Mouse (Mus musculus): ENCODE measurements around the gene Sipa1l3.

The Sipa1l3 gene

DNA sequence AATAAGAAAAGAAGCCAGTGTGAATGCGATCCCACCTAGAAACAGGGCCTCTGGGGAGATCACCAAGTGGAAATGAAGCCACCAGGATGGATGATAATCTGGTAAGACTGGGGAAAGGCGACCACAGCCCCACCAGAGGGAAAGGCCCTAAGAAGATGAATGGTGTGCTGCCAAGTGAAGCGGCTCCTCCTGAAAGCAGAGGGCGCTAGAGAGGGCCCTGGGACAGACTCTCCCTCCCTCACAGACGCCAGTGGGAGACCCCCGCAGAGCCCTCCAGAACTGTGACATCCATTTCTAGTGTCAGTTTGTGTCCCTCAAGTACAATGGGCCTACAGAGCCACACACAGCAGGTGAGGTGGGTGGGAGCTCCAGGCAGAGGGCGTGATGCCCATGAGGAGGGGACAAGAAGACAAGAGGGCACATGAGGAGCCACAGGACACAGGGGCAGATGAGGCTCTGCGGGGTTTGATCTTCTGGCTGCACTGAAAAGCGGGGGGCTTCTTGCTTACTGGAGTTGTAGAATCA lies 181.6 kb downstream of the Sipa1l3 start:
- no peak for DNase-seq (ENCODE audit: low read depth, low spot score)

DNA sequence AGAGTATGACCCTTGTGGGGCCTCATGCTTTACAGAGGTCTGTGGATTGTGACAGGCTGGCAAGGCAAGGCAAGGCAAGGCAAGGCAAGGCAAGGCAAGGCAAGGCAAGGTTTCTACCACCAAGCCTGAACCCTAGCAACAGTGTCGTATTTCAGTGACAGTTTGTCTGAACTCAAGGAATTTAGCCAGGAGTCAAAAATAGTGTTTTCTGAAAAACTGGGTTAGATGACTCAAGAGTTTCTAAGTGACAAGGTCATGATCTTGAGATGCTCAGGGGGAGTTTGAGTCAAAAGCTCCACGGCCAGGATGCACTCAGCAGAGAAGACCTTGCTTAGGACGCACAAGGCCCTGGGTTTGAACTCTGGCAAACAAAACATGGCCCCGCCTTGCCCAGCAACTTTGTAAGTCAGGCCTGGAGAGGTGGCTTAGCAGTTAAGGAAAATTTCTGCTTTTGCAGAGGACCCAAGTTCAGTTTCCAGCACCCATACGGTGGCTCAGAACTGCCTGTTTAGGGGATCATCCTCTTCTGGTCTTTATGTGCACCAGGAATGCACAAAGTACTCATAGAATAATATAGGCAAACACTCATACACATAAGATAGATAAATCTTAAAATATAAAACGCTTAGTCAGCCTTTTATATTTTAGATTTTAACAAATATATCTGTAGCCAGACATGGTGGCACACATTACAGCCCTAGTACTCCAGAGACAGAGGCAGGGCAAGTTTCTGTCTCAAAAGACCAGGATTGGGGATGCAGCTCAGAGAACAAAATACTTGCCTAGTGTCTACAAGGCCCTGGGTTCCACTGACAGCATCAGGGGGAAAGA lies 182.4 kb downstream of the Sipa1l3 start:
- no peak for DNase-seq (ENCODE audit: low read depth, low spot score)

DNA sequence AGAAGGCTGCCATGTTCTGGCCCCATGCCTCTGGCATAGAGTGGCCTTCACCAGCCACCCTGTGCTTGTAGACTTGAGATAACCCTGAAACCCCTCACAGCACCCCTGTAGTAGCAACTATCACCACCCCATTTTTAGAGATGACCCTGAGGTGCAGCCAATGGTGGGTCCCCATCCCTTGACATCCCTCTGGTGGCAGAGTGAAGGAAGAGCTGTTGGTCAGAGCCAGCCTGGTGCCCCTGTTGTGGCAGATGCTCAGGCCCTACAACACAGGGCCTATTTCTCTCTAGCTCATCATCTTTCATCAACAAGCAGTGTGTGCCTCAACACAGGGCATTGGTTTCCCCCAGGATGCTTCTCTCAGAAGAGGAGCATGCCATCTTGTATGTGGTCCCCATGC lies 183.2 kb downstream of the Sipa1l3 start:
- no peak for DNase-seq (ENCODE audit: low read depth, low spot score)

DNA sequence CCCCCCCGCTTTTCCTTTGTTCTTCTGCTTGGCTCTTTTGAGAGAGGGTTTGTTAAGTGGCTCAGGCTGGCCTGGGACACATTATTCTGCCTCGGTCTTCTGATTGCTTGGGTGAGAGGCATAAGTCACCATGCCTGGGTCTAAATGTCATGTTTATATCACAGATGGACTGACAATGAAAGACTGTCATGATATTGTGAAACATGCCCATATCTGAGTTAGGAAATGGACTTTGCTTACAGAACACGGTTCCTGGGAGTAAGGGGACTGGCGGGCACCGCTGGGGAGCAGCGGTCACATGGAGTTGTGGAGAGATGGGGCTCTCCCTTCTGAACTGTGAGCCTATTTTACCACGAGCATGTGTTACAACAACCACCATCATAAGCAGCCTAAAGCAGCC lies 184.3 kb downstream of the Sipa1l3 start:
- no peak for DNase-seq (ENCODE audit: low read depth, low spot score)

DNA sequence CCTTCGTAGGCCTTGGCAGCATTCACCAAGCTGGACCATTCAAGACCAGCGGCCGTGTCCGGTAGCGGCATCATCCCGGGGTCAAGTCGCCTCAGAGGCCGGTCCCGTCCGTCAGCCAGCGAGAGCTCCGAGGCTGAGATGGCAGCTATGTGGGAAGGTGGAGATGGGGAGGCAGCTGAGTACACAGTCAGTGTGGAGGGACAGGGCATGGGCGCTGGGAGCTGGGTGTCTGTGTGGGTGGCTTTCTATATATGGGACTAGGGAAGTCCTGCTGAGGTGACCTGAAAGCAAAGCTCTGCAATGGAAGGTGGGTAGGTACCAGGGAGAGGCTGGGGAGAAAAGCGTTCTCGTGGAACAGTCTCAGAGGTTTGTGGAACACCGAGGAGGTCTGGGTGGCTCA lies 189.5 kb downstream of the Sipa1l3 start:
- DNase-seq (ENCODE audit: low read depth, low spot score), result no peak

DNA sequence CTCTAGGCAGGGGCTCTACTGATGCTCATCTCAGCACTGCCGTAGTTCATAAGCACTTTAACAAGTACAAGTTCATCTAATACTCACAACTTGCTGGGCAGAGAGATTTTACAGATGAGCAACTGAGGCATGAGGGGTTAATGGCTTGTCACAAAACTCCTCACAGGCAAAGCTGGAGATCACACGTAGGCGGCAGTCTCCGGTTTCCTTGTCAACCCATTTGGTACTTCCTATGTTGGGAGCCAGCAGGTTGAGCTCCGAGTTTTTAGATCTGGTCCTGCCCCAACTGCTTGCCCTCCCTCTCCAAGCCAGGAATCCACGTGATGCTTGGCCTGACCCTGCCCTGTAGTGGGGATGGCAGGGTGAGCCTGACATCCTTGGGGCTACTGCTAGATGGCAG lies 191.4 kb downstream of the Sipa1l3 start:
- DNase-seq (ENCODE audit: low read depth, low spot score), result no peak

DNA sequence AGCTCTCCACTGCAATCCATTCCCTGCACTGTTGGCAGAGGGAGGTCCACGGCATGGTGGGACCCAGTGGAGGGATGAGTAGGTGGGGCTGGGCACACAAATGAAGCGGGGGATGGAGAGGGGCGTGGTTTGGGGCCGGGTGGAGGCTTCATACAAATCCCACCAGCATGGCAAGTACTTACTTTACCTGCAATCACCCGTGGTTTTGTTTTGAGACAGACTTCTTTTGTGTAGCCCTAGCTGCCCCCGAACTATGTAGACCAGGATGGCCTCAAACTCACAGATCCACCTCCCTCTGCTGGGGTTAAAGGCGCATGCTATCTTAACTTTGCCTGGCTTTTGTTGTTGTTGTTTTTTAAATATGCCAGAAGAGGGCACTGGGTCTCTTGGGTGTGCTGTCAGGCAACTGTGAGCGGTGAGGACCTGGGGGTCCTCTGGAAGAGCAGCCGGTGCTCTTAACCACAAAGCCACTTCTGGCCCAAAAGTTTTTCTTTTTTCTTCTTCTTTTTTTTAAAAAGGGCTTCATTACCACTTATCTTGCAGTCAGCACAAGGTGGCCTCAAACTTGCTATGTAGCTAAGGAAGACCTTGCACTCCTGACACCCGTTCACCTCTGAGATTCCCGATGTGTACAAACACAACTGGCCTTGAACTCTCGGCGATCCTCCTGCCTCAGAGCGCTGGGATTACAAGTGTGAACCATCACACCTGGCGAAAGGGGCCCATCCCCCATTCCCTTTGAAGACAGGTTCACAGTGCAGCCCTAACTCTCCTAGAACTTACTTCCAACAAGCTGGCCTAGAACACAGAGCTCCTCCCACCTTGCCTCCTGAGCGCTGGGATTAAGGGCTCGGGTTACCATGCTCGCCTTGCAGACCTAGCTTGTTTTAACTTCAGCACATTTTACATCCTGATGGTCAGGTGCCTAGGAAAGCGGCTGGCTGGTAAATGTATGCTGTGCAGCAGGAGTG lies 198.8 kb downstream of the Sipa1l3 start:
- DNase-seq (ENCODE audit: low read depth, low spot score), result no peak

GRCm38 (mm10) chr7:29318115-29318911 lies 200.1 kb downstream of the Sipa1l3 start:
- DNase-seq (ENCODE audit: low read depth, low spot score), result no peak

- DNase-seq (ENCODE audit: low read depth, low spot score), result no peak
Measured at GRCm38 (mm10) chr7:29317558-29317957, 200.9 kb downstream of the Sipa1l3 start.

GRCm38 (mm10) chr7:29316976-29317375 lies 201.5 kb downstream of the Sipa1l3 start:
- no peak for DNase-seq (ENCODE audit: low read depth, low spot score)

- no peak for DNase-seq (ENCODE audit: low read depth, low spot score)
Measured at GRCm38 (mm10) chr7:29316137-29316734, 202.2 kb downstream of the Sipa1l3 start.

- no peak for DNase-seq (ENCODE audit: low read depth, low spot score)
Measured at GRCm38 (mm10) chr7:29314844-29315628, 203.4 kb downstream of the Sipa1l3 start.

DNA sequence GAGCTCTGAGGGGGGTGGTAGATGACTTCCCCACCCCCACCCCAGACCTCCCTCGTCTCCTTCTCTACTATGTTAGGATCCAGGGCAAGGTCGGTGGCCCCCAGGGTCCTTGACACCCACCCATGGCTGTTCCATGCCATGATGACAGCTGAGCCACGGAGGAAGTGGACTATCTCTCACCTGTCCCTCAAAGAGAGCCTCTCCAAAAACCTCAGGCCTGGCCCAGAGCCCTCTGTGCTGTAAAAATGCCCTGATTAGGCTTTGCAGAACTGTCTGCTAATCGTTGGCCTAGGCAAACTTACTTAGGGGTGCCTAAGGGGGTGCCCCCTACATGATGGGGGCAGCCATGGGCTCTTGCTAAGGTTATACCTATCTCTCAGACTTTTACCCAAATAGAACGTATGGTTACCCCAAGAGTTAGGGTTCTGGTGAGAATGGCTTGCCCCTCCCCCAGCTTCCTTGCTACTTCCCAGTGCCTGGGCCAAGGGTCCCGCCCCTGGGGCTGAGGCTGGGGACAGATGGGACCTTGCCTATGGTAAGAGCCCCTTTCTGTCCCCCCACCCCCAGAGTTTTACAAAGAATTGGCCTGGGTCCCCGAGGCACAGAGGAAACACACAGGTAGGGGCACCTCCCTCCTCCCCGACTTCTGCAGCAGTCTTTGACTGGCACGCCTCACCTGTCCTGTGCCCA lies 204.7 kb downstream of the Sipa1l3 start:
- DNase-seq (ENCODE audit: low read depth, low spot score), result no peak

GRCm38 (mm10) chr7:29313051-29313450 lies 205.4 kb downstream of the Sipa1l3 start:
- no peak for DNase-seq (ENCODE audit: low read depth, low spot score)

DNA sequence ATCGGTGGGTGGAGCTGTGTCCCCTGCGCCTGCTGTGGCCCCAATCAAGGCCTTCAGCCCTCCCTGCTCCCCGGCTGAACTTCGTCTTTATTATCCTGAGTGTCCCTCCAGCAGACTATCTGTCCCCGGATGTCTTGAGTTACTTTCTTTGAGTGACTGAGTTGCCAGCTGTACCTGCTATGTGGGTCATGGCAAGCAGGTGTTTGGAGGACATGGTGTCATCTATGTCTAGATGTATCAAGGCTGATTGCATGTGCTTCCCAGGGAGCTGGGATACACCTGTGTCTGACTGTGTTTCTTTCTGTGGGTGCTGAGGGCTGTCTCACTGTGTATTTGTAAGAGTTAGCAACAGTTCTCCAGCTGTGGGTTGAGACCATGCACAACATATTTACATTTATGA lies 208.7 kb downstream of the Sipa1l3 start:
- peak; percentile 48 for DNase-seq (ENCODE audit: low read depth, low spot score)

DNA sequence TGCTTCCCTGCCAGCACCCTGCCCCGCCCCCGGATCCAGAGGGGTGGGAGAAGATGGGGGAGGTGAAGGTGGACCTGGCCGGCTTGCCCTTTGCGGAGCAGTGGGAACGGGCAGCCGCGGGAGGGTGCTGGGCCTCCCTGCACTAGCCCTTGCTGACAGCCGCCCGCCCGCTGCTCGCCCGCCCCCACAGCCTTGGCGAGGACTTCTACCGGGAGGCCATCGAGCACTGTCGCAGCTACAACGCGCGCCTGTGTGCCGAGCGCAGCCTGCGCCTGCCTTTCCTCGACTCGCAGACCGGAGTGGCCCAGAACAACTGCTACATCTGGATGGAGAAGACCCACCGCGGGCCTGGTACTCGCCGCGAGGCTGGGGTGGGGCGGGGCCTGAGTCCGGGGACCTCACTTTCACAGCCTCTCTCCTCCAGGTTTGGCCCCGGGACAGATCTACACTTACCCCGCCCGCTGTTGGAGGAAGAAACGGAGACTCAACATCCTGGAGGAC lies 209.2 kb downstream of the Sipa1l3 start:
- DNase-seq (ENCODE audit: low read depth, low spot score), result no peak

DNA sequence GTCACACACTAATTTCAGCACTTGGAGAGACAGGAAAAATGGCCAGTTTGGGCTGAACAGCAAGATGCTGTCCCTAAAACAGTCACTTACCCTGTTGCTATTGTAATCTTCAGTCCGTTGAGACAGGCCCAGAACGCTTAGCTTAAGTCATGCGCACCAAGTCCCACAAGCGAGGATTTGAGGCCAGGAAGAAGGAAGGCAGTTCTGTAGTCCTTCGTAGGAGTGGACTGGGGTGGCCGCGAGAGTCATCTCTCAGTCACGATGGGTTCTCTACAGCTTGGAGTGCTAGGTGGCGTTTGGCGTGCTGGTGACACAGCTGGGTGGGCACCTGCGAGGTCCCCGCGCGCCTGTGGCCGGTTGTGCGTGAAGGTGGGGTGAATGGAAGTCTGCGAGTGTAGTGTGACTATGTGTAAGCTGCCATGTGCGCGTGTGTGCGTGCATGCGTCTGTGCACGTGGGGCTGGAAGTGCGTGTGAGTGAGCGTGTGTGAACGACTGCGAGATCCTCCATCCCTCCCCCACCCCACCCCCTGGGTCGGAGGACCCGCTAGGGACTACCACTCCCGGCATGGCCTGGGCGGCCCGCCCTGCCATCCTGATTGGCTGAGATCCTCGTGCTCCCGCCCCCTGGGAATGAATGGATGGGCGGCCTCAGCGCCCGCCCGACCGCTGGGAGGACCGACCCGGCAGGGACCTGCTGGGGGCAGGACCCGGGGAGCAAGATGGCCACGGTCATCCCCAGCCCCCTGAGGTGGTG lies 210.9 kb downstream of the Sipa1l3 start:
- DNase-seq (ENCODE audit: low read depth, low spot score), result peak; percentile 72

- DNase-seq (ENCODE audit: low read depth, low spot score), result no peak
Measured at GRCm38 (mm10) chr7:29306619-29307018, 211.8 kb downstream of the Sipa1l3 start.

DNA sequence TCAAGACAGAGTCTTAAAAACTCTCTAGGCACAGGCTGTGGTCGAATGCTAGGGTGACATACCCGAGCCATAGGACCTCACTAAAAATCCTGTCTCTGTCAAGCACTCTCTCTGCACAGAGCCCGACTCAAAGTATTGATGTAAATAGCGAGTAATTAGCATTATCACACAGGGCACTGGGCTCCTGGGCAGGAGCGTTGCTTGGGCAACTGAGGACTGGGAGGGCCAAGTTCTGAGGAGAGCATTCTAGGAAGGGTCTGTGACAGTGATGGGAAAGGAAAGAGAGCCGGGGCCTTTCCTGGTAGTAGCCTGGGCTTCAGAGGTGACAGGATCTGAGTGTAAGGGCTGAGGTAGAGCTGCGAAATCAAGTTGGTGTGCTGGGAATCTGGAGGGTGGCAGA lies 212.3 kb downstream of the Sipa1l3 start:
- DNase-seq (ENCODE audit: low read depth, low spot score), result no peak

Measured in skeletal muscle tissue, adult 2 months (tissue).